Comparison of ENCODE assay signal across 23 mouse cellular contexts in the genomic region with DNA sequence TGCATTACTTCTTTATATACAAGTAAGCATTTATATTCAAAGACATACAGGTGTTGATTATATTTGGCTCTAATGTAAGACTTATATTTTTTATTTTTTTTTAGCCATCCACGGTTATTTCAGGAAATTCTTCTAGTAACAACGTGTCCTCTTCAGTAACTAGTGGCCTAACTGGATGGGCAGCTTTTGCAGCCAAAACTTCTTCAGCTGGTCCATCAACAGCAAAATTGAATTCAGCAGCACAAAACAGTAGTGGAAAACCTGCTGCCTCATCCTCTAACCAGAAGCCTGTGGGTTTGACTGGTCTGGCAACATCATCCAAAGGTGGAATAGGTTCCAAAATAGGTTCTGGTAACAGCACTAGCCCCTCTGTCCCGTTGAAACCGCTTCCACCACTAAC. TPM values are rescaled to one million over a fixed set of nuclear protein-coding genes. Genes with fewer than 3 reads are reported as not detected.
A peak's percentile ranks its signal among the peaks of the same experiment; 100 is the strongest.
DNase-seq lines count a peak whose midpoint lies in the region; ATAC-seq and TF ChIP-seq lines count a peak whose summit lies in the region.
"Had no signal": no experiment of that assay in that cellular context is flagged by ENCODE, and none has a peak within 500 bp of the region (broad histone marks: within the 10 kb centered on the region; RNA-seq: fewer than 3 reads in every experiment).

No protein-coding gene starts in this region.

- no peaks in the 10 kb centered on the region for H3K4me1 ChIP-seq in lung, adult 2 months (ENCODE audit: control insufficient read depth, insufficient read depth, low read length)
- H3K4me1 ChIP-seq in forebrain, embryonic 16.5 days (replicated peaks; ENCODE audit: control insufficient read depth, insufficient read depth, low read length): no peaks in the 10 kb centered on the region
- H3K4me1 ChIP-seq in liver, postnatal 0 days (ENCODE audit: insufficient read depth): no peaks in the 10 kb centered on the region
- H3K4me1 ChIP-seq: embryonic facial prominence, embryonic 13.5 days; forebrain, embryonic 13.5 days; heart, embryonic 10.5 days; hindbrain, embryonic 12.5 days had no signal

- no peak overlapping the region for H3K4me3 ChIP-seq in lung, adult 2 months (replicated peaks; ENCODE audit: extremely low read depth, low read depth, low read length)
- H3K4me3 ChIP-seq in forebrain, embryonic 16.5 days (replicated peaks; ENCODE audit: low read length): no peak overlapping the region
- no peak overlapping the region for H3K4me3 ChIP-seq in liver, postnatal 0 days (ENCODE audit: low read depth, low read length)
- H3K4me3 ChIP-seq: embryonic facial prominence, embryonic 13.5 days; forebrain, embryonic 13.5 days; gastrocnemius, adult 2 months; heart, embryonic 10.5 days; hindbrain, embryonic 12.5 days had no signal

- TF ChIP-seq CTCF in lung, adult 2 months (IDR thresholded peaks at IDR 0.05; ENCODE audit: insufficient read depth, low read length): no peak
- no peak for TF ChIP-seq CTCF in liver, postnatal 0 days (IDR thresholded peaks at IDR 0.05; ENCODE audit: low read depth)

- H3K27me3 ChIP-seq in forebrain, embryonic 16.5 days (replicated peaks; ENCODE audit: control insufficient read depth, insufficient read depth, low read length): no peaks in the 10 kb centered on the region
- H3K27me3 ChIP-seq in liver, postnatal 0 days (ENCODE audit: insufficient read depth, low read length): no peaks in the 10 kb centered on the region
- H3K27me3 ChIP-seq: CH12.LX; embryonic facial prominence, embryonic 13.5 days; forebrain, embryonic 13.5 days; hindbrain, embryonic 12.5 days had no signal

- peaks cover 24% of the 10 kb centered on the region for H3K36me3 ChIP-seq in forebrain, embryonic 16.5 days (ENCODE audit: control insufficient read depth, insufficient read depth)
- peaks cover 43% of the 10 kb centered on the region for H3K36me3 ChIP-seq in liver, postnatal 0 days (replicated peaks; ENCODE audit: insufficient read depth, low read length)

- no peak for ATAC-seq in forebrain, embryonic 16.5 days
- ATAC-seq in liver, postnatal 0 days: no peak
- ATAC-seq: activated CD4-positive, CD25-positive, alpha-beta regulatory T cell, adult 4 months; forebrain, embryonic 13.5 days; Patski had no signal

- H3K9me3 ChIP-seq in forebrain, embryonic 16.5 days (ENCODE audit: control insufficient read depth, low read length): no peaks in the 10 kb centered on the region
- H3K9me3 ChIP-seq in liver, postnatal 0 days (ENCODE audit: low read length): no peaks in the 10 kb centered on the region
- H3K9me3 ChIP-seq: embryonic facial prominence, embryonic 13.5 days; forebrain, embryonic 13.5 days; heart, embryonic 10.5 days; hindbrain, embryonic 12.5 days had no signal

- TF ChIP-seq POLR2A in lung, adult 2 months (IDR thresholded peaks at IDR 0.05; ENCODE audit: borderline replicate concordance, extremely low read depth, low read depth, low read length): no peak

- no peak overlapping the region for H3K27ac ChIP-seq in forebrain, embryonic 16.5 days (ENCODE audit: low read length)
- no peak overlapping the region for H3K27ac ChIP-seq in liver, postnatal 0 days (ENCODE audit: low read depth)
- H3K27ac ChIP-seq: embryonic facial prominence, embryonic 13.5 days; forebrain, embryonic 13.5 days; gastrocnemius, adult 2 months; heart, embryonic 10.5 days; hindbrain, embryonic 12.5 days had no signal

- peak; percentile 7 to 11 for DNase-seq in kidney, adult 8-10 months
- no peak for DNase-seq in kidney, postnatal 14 days
- DNase-seq in fat pad, adult 2 months (ENCODE audit: extremely low read depth, low read depth, low spot score): peak; percentile 21
- DNase-seq in lung, adult 2 months: peak; percentile 49
- peak; percentile 24 for DNase-seq in lung, postnatal 25 days (ENCODE audit: low spot score)
- DNase-seq in liver, postnatal 0 days: no peak
- DNase-seq: adrenal gland, postnatal 14 days; cerebellum, adult 11-12 months; cerebellum, adult 9-10 months; cerebellum, postnatal 25 days; gastrocnemius, adult 2 months; gastrocnemius, postnatal 25 days; heart, adult 11 months; heart, postnatal 10 days; heart, postnatal 4 days had no signal

- H3K4me2 ChIP-seq in forebrain, embryonic 16.5 days (ENCODE audit: low read length): no peak overlapping the region
- no peak overlapping the region for H3K4me2 ChIP-seq in liver, postnatal 0 days (ENCODE audit: low read depth, low read length)
- H3K4me2 ChIP-seq: embryonic facial prominence, embryonic 13.5 days; forebrain, embryonic 13.5 days; hindbrain, embryonic 12.5 days had no signal

- no peak overlapping the region for H3K9ac ChIP-seq in forebrain, embryonic 16.5 days (replicated peaks; ENCODE audit: low read depth, low read length)
- H3K9ac ChIP-seq in liver, postnatal 0 days (replicated peaks): no peak overlapping the region
- H3K9ac ChIP-seq: embryonic facial prominence, embryonic 13.5 days; forebrain, embryonic 13.5 days; hindbrain, embryonic 12.5 days had no signal

- TF ChIP-seq EP300 in liver, postnatal 0 days (IDR thresholded peaks at IDR 0.05; ENCODE audit: low read depth): no peak

- 76% methylated on average over 4 of the region's 4 CpGs for WGBS in lung, adult 2 months
- 96% methylated on average over 4 of the region's 4 CpGs for WGBS in forebrain, embryonic 16.5 days
- WGBS in liver, postnatal 0 days (ENCODE audit: insufficient replicate concordance): 80% methylated on average over 4 of the region's 4 CpGs

RNA-seq across cellular contexts. Expression of gene Gstcd, which starts 16.9 kb away (rescaled TPM):
- polyA plus RNA-seq in lung, adult 2 months (2012; rRNA removed): 2.0 and 3.1 TPM in 2 replicates
- 4.2 and 4.5 TPM in 2 replicates for polyA plus RNA-seq in forebrain, embryonic 16.5 days (2015; fragmentation: Nextera tagmentation; extraction: Ambion mirVana)
- polyA plus RNA-seq in liver, postnatal 0 days (2015; fragmentation: Nextera tagmentation; extraction: Ambion mirVana): 1.4 and 1.6 TPM in 2 replicates

RNA-seq across cellular contexts. Expression of gene Ints12, which starts 17.1 kb away (rescaled TPM):
- polyA plus RNA-seq in lung, adult 2 months (2012; rRNA removed): 4.2 and 8.9 TPM in 2 replicates
- polyA plus RNA-seq in forebrain, embryonic 16.5 days (2015; fragmentation: Nextera tagmentation; extraction: Ambion mirVana): 17.0 and 22.9 TPM in 2 replicates
- polyA plus RNA-seq in liver, postnatal 0 days (2015; fragmentation: Nextera tagmentation; extraction: Ambion mirVana): 7.9 and 9.0 TPM in 2 replicates

Comparison
In these comparisons a context has a peak if more than half of its experiments do, and no peak if none do; other contexts are left out.
1. DNase-seq: peak in kidney, adult 8-10 months (2 of 2), fat pad, adult 2 months (single experiment), lung, adult 2 months (single experiment) and lung, postnatal 25 days (single experiment); none in kidney, postnatal 14 days (single experiment) and liver, postnatal 0 days (single experiment).